ENCODE assay signal across 8 mouse cellular contexts in the genomic region with DNA sequence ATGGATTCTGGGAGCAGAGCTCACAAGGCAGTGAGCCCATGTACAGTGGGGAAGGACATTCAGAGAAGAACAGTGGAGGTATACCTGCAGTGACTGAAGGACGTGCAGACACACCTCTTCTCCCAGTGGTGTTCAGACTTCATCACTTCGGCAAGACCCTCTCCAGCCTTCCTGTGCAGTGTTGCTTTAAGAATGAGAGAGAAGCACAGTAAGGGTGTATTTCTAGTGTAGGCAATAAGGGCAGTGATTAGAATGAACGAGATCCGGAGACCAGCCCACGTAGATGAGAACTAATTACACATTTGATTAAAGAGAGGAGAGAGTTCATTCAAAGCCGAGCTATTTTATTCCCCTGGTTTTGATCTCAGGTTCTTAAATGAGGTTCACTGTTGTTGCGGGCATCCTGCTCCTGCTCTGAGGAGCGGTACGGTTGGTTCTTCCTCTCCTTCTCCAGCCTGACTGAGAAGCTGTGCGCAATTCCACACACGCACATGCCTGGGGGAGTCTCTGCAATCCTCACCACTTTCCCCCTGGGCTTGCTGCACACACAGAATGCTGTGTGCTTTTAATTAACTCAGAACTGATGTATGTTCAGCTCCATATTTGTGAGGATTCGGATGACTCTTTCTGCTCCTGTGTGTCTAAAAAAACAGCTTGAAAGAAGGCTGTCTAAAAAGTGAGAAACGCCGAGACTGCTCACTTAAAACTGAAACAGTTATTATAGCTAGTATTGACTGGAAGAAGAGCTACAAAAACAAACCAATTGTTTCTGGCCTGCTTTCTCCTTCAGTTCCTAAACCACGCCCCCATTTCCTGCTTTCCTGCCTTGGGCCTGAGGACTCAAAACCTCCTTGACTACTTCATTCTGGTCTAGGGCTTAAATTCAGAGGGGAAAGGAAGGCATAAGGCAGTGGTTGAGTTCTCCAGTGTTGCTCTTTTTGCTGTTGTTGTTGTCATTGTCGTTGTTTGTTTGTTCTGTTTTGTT.
DNase-seq lines count a peak whose midpoint lies in the region; ATAC-seq and TF ChIP-seq lines count a peak whose summit lies in the region.

No protein-coding gene starts in this region.

- 67% methylated on average over 16 of the region's 16 CpGs for WGBS in lung, embryonic 14.5 days
- WGBS in lung, adult 2 months = 40% methylated on average over 16 of the region's 16 CpGs
- 23% methylated on average over 16 of the region's 16 CpGs for WGBS in embryonic facial prominence, embryonic 15.5 days
- WGBS in intestine, postnatal 0 days = 71% methylated on average over 16 of the region's 16 CpGs

- peak; percentile 64 for DNase-seq in lung, embryonic 14.5 days
- no peak for DNase-seq in lung, adult 2 months
- peak; percentile 18 for DNase-seq in naive thymus-derived CD4-positive, alpha-beta T cell, adult 2 months (ENCODE audit: low read depth)
- DNase-seq in T-cell, adult 2 months (ENCODE audit: low spot score) = no peak
- no peak for DNase-seq in cerebellum, postnatal 10 days

- H3K36me3 ChIP-seq in lung, embryonic 14.5 days (ENCODE audit: insufficient read depth) = no peaks in the 10 kb centered on the region
- H3K36me3 ChIP-seq in embryonic facial prominence, embryonic 15.5 days = no peaks in the 10 kb centered on the region
- no peaks in the 10 kb centered on the region for H3K36me3 ChIP-seq in intestine, postnatal 0 days (ENCODE audit: control insufficient read depth, insufficient read depth)

- no peak for TF ChIP-seq CTCF in lung, embryonic 14.5 days (IDR thresholded peaks at IDR 0.05; ENCODE audit: low read depth)
- TF ChIP-seq CTCF in lung, adult 2 months (IDR thresholded peaks at IDR 0.05; ENCODE audit: insufficient read depth, low read length) = no peak
- TF ChIP-seq CTCF in intestine, postnatal 0 days (IDR thresholded peaks at IDR 0.05; ENCODE audit: low read depth) = no peak

- ATAC-seq in lung, embryonic 14.5 days (ENCODE audit: insufficient read depth) = no peak
- no peak for ATAC-seq in embryonic facial prominence, embryonic 15.5 days (ENCODE audit: insufficient number of reproducible peaks, low FRiP score, low TSS enrichment, low read depth)
- ATAC-seq in intestine, postnatal 0 days = no peak
- ATAC-seq in megakaryocyte, adult 5-6 weeks (ENCODE audit: poor library complexity, severe bottlenecking) = no peak

- H3K9ac ChIP-seq in lung, embryonic 14.5 days = no peak overlapping the region
- no peak overlapping the region for H3K9ac ChIP-seq in embryonic facial prominence, embryonic 15.5 days
- H3K9ac ChIP-seq in intestine, postnatal 0 days (ENCODE audit: low read depth, low read length) = no peak overlapping the region

- no peaks in the 10 kb centered on the region for H3K4me1 ChIP-seq in lung, embryonic 14.5 days (ENCODE audit: insufficient read depth)
- peaks cover 6% of the 10 kb centered on the region for H3K4me1 ChIP-seq in lung, adult 2 months (ENCODE audit: control insufficient read depth, insufficient read depth, low read length)
- H3K4me1 ChIP-seq in embryonic facial prominence, embryonic 15.5 days = peaks cover 10% of the 10 kb centered on the region; the same call in 1 of the 2 replicates
- no peaks in the 10 kb centered on the region for H3K4me1 ChIP-seq in intestine, postnatal 0 days (replicated peaks; ENCODE audit: control insufficient read depth, insufficient read depth, low read length)

- no peak overlapping the region for H3K4me2 ChIP-seq in lung, embryonic 14.5 days
- peak overlapping the region; percentile 33 for H3K4me2 ChIP-seq in embryonic facial prominence, embryonic 15.5 days (replicated peaks)
- 0 out of 2 replicates have a peak overlapping the region, but pooled peaks have one; percentile 4 for H3K4me2 ChIP-seq in intestine, postnatal 0 days (replicated peaks; ENCODE audit: low read depth)

- H3K4me3 ChIP-seq in lung, embryonic 14.5 days (ENCODE audit: low read depth, low read length) = no peak overlapping the region
- H3K4me3 ChIP-seq in lung, adult 2 months (replicated peaks; ENCODE audit: extremely low read depth, low read depth, low read length) = no peak overlapping the region
- H3K4me3 ChIP-seq in embryonic facial prominence, embryonic 15.5 days (replicated peaks) = peak overlapping the region; percentile 13; the same call in 1 of the 2 replicates
- H3K4me3 ChIP-seq in intestine, postnatal 0 days (ENCODE audit: low read depth, low read length) = no peak overlapping the region

- H3K27me3 ChIP-seq in lung, embryonic 14.5 days (ENCODE audit: insufficient read depth, low read length) = no peaks in the 10 kb centered on the region
- no peaks in the 10 kb centered on the region for H3K27me3 ChIP-seq in embryonic facial prominence, embryonic 15.5 days
- H3K27me3 ChIP-seq in intestine, postnatal 0 days (replicated peaks; ENCODE audit: control insufficient read depth, insufficient read depth, low read length) = no peaks in the 10 kb centered on the region

- H3K9me3 ChIP-seq in lung, embryonic 14.5 days (ENCODE audit: low read depth, low read length) = no peaks in the 10 kb centered on the region
- no peaks in the 10 kb centered on the region for H3K9me3 ChIP-seq in embryonic facial prominence, embryonic 15.5 days (replicated peaks)
- no peaks in the 10 kb centered on the region for H3K9me3 ChIP-seq in intestine, postnatal 0 days (ENCODE audit: control insufficient read depth)

- H3K27ac ChIP-seq in lung, embryonic 14.5 days (ENCODE audit: low read depth) = peak overlapping the region; percentile 33; the same call in 1 of the 2 replicates
- H3K27ac ChIP-seq in embryonic facial prominence, embryonic 15.5 days (replicated peaks) = peak overlapping the region; percentile 60
- H3K27ac ChIP-seq in intestine, postnatal 0 days (ENCODE audit: low read depth, low read length) = no peak overlapping the region

- TF ChIP-seq POLR2A in lung, adult 2 months (IDR thresholded peaks at IDR 0.05; ENCODE audit: borderline replicate concordance, extremely low read depth, low read depth, low read length) = no peak

Comparison
In these comparisons a context has a peak if more than half of its experiments do, and no peak if none do; other contexts are left out.
1. DNase-seq: peak in lung, embryonic 14.5 days (single experiment) and naive thymus-derived CD4-positive, alpha-beta T cell, adult 2 months (single experiment); none in lung, adult 2 months (single experiment), T-cell, adult 2 months (single experiment) and cerebellum, postnatal 10 days (0 of 2).